In the genomic region with DNA sequence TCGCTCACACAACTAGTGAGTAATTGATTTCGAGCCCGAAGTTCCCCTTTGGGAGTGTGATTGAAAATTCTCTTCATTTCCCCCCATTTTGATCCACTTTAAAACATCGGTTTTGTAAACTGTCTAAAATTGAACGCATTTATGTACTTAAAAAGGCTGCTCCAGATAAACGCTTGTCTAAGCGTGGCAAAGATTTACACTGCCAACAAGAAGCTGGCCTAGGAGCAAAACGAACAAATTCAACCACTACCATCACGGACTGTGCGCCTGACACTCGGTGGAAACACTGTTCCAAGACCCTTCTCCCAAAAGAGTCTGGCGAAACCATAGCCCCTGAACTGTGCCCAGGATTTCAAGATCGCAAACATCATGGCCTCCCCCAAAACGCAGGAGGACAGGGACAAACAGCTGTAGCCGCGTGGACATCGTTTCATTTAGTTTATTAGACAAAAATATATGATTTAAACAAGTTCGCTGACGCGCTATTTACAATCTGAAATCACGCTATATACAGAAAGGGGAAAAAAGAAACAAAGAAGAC, we compare ENCODE assay signal across 10 mouse cellular contexts. TPM values are rescaled to one million over a fixed set of nuclear protein-coding genes. Genes with fewer than 3 reads are reported as not detected.
A peak's percentile ranks its signal among the peaks of the same experiment; 100 is the strongest.
DNase-seq lines count a peak whose midpoint lies in the region; ATAC-seq and TF ChIP-seq lines count a peak whose summit lies in the region.
"Had no signal": no experiment of that assay in that cellular context is flagged by ENCODE, and none has a peak within 500 bp of the region (broad histone marks: within the 10 kb centered on the region; RNA-seq: fewer than 3 reads in every experiment).

No protein-coding gene starts in this region.

- peaks cover 78% of the 10 kb centered on the region for H3K27me3 ChIP-seq in heart, embryonic 10.5 days (ENCODE audit: insufficient read depth, poor library complexity, severe bottlenecking)
- peaks cover 5% of the 10 kb centered on the region; the same call in 1 of the 2 replicates for H3K27me3 ChIP-seq in heart, adult 2 months (ENCODE audit: control insufficient read depth, insufficient read depth, low read length)
- peaks cover 54% of the 10 kb centered on the region for H3K27me3 ChIP-seq in lung, embryonic 16.5 days (ENCODE audit: control insufficient read depth, insufficient read depth, low read depth, low read length)
- peaks cover 91% of the 10 kb centered on the region for H3K27me3 ChIP-seq in limb, embryonic 13.5 days
- peaks cover 80% of the 10 kb centered on the region for H3K27me3 ChIP-seq in liver, embryonic 11.5 days (replicated peaks; ENCODE audit: control insufficient read depth, insufficient read depth, low read length)

- no peaks in the 10 kb centered on the region for H3K79me2 ChIP-seq in heart, adult 2 months (replicated peaks; ENCODE audit: control insufficient read depth, insufficient read depth, low read length)

- H3K9me3 ChIP-seq in heart, embryonic 10.5 days: no peaks in the 10 kb centered on the region
- H3K9me3 ChIP-seq in lung, embryonic 16.5 days (ENCODE audit: control insufficient read depth, low read length): no peaks in the 10 kb centered on the region
- H3K9me3 ChIP-seq in limb, embryonic 13.5 days: no peaks in the 10 kb centered on the region
- no peaks in the 10 kb centered on the region for H3K9me3 ChIP-seq in liver, embryonic 11.5 days (ENCODE audit: control insufficient read depth, low read length)

- no peak for ATAC-seq in lung, embryonic 16.5 days (ENCODE audit: low read depth)
- ATAC-seq in limb, embryonic 13.5 days (ENCODE audit: low FRiP score, low read depth): no peak
- no peak for ATAC-seq in liver, embryonic 11.5 days (replicated peaks; ENCODE audit: low FRiP score)

- TF ChIP-seq CTCF in heart, adult 2 months (IDR thresholded peaks at IDR 0.05): no peak

- WGBS in heart, embryonic 10.5 days: 15% methylated on average over 21 of the region's 21 CpGs
- 28% methylated on average over 21 of the region's 21 CpGs for WGBS in heart, adult 2 months
- WGBS in lung, embryonic 16.5 days: 7% methylated on average over 21 of the region's 21 CpGs
- WGBS in limb, embryonic 13.5 days: 5% methylated on average over 21 of the region's 21 CpGs
- 5% methylated on average over 21 of the region's 21 CpGs for WGBS in liver, embryonic 11.5 days

- H3K4me3 ChIP-seq in heart, embryonic 10.5 days: peak overlapping the region; percentile 70
- no peak overlapping the region for H3K4me3 ChIP-seq in heart, adult 2 months
- H3K4me3 ChIP-seq in lung, embryonic 16.5 days (ENCODE audit: low read length): peak overlapping the region; percentile 67
- H3K4me3 ChIP-seq in limb, embryonic 13.5 days: peak overlapping the region; percentile 66
- H3K4me3 ChIP-seq in liver, embryonic 11.5 days (ENCODE audit: low read depth, low read length): no peak overlapping the region

- no peak for TF ChIP-seq EP300 in heart, adult 2 months (IDR thresholded peaks at IDR 0.05; ENCODE audit: insufficient read depth, low read depth, low read length)

- no peak overlapping the region for H3K9ac ChIP-seq in heart, adult 2 months (ENCODE audit: low read depth, low read length)
- H3K9ac ChIP-seq in lung, embryonic 16.5 days (ENCODE audit: low read length): peak overlapping the region; percentile 52
- H3K9ac ChIP-seq in limb, embryonic 13.5 days: peak overlapping the region; percentile 67
- no peak overlapping the region for H3K9ac ChIP-seq in liver, embryonic 11.5 days (ENCODE audit: low read depth, low read length)

- H3K36me3 ChIP-seq in heart, embryonic 10.5 days: no peaks in the 10 kb centered on the region
- no peaks in the 10 kb centered on the region for H3K36me3 ChIP-seq in heart, adult 2 months (ENCODE audit: control insufficient read depth, insufficient read depth, low read length)
- H3K36me3 ChIP-seq in lung, embryonic 16.5 days (ENCODE audit: control insufficient read depth, insufficient read depth, low read length): no peaks in the 10 kb centered on the region
- H3K36me3 ChIP-seq in limb, embryonic 13.5 days: peaks cover 3% of the 10 kb centered on the region; the same call in 1 of the 2 replicates
- H3K36me3 ChIP-seq in liver, embryonic 11.5 days (ENCODE audit: control insufficient read depth, insufficient read depth, low read length): no peaks in the 10 kb centered on the region

- intact Hi-C loops in heart, adult 2 months (cut with DNase I): loop anchor here (5.0 kb wide), 1 partner anchor 1074 kb away; no protein-coding TSS in a partner anchor

- peak overlapping the region; percentile 81; the same call in 1 of the 2 replicates for H3K27ac ChIP-seq in heart, embryonic 10.5 days
- no peak overlapping the region for H3K27ac ChIP-seq in heart, adult 2 months
- H3K27ac ChIP-seq in lung, embryonic 16.5 days (ENCODE audit: low read length): no peak overlapping the region
- H3K27ac ChIP-seq in limb, embryonic 13.5 days: no peak overlapping the region; the same call in 1 of the 2 replicates
- no peak overlapping the region for H3K27ac ChIP-seq in liver, embryonic 11.5 days (ENCODE audit: low read depth, low read length)

- peak overlapping the region; percentile 59 for H3K4me2 ChIP-seq in lung, embryonic 16.5 days (ENCODE audit: low read depth, low read length)
- peak overlapping the region; percentile 83 for H3K4me2 ChIP-seq in limb, embryonic 13.5 days (replicated peaks)
- no peak overlapping the region for H3K4me2 ChIP-seq in liver, embryonic 11.5 days

- peaks cover 38% of the 10 kb centered on the region for H3K4me1 ChIP-seq in heart, embryonic 10.5 days
- H3K4me1 ChIP-seq in heart, adult 2 months (ENCODE audit: control insufficient read depth, insufficient read depth, low read length): no peaks in the 10 kb centered on the region
- no peaks in the 10 kb centered on the region for H3K4me1 ChIP-seq in lung, embryonic 16.5 days (replicated peaks; ENCODE audit: control insufficient read depth, insufficient read depth, low read length)
- H3K4me1 ChIP-seq in limb, embryonic 13.5 days: peaks cover 30% of the 10 kb centered on the region
- H3K4me1 ChIP-seq in liver, embryonic 11.5 days (replicated peaks; ENCODE audit: control insufficient read depth, insufficient read depth, low read length): no peaks in the 10 kb centered on the region; the same call in 1 of the 2 replicates

- no peak for TF ChIP-seq POLR2A in heart, adult 2 months (IDR thresholded peaks at IDR 0.05; ENCODE audit: insufficient read depth, low read depth, low read length)

- no peak for DNase-seq in heart, embryonic 10.5 days (ENCODE audit: low spot score)
- no peak for DNase-seq in heart, adult 2 months
- DNase-seq in lung, postnatal 10 days: no peak
- DNase-seq in retina, postnatal 1 day: peak; percentile 23
- no peak for DNase-seq in liver, embryonic 11.5 days (ENCODE audit: low spot score)
- no peak for DNase-seq in thymus, postnatal 0 days (ENCODE audit: low spot score)

RNA-seq across cellular contexts. Expression of gene Irx1, which starts 5.6 kb away (rescaled TPM):
- polyA plus RNA-seq in heart, embryonic 10.5 days (2016; fragmentation: Nextera tagmentation; extraction: Ambion mirVana): 1.7 and 1.9 TPM in 2 replicates
- 1 to 10 TPM; 5.2 to 6.9 TPM for total RNA-seq in heart, adult 2 months (2021)
- polyA plus RNA-seq in heart, adult 2 months (2012; rRNA removed): 5.6 and 7.1 TPM in 2 replicates
- 5.7 and 7.5 TPM in 2 replicates for polyA plus RNA-seq in lung, embryonic 16.5 days (2015; fragmentation: Nextera tagmentation; extraction: Ambion mirVana)
- 6.5 and 9.4 TPM in 2 replicates for polyA plus RNA-seq in limb, embryonic 13.5 days (2015; fragmentation: Nextera tagmentation; extraction: Ambion mirVana)
- 0.08 and 0.10 TPM in 2 replicates for polyA plus RNA-seq in liver, embryonic 11.5 days (2014; fragmentation: Nextera tagmentation; extraction: Ambion mirVana)
- 0.05 TPM in 2 replicates for polyA plus RNA-seq in thymus, postnatal 0 days (2015; fragmentation: Nextera tagmentation; extraction: Ambion mirVana)
- polyA plus RNA-seq: C2C12; liver, embryonic 16.5 days had no signal

Comparison
In these comparisons a context has a peak if more than half of its experiments do, and no peak if none do; other contexts are left out.
1. H3K4me3 ChIP-seq: peak in heart, embryonic 10.5 days (single experiment), lung, embryonic 16.5 days (single experiment) and limb, embryonic 13.5 days (single experiment); none in heart, adult 2 months (single experiment) and liver, embryonic 11.5 days (single experiment).
2. H3K9ac ChIP-seq: peak in lung, embryonic 16.5 days (single experiment) and limb, embryonic 13.5 days (single experiment); none in heart, adult 2 months (single experiment) and liver, embryonic 11.5 days (single experiment).